In genomic region chr4:98622996-98623673, GRCm38 (mm10) we compare ENCODE assay signal across 9 mouse cellular contexts.
DNase-seq lines count a peak whose midpoint lies in the region; ATAC-seq and TF ChIP-seq lines count a peak whose summit lies in the region.
"Had no signal": no experiment of that assay in that cellular context is flagged by ENCODE, and none has a peak within 500 bp of the region (broad histone marks: within the 10 kb centered on the region; RNA-seq: fewer than 3 reads in every experiment).

No protein-coding gene starts in this region.

- DNase-seq in cerebellum, adult 2 months = no peak
- DNase-seq in cerebellum, postnatal 4 days (ENCODE audit: low spot score in 2 of 2) = no peak
- peak; percentile 10 for DNase-seq in lung, postnatal 10 days
- DNase-seq in lung, postnatal 25 days (ENCODE audit: low spot score) = no peak
- DNase-seq in midbrain, embryonic 10.5 days (ENCODE audit: low spot score) = no peak
- no peak for DNase-seq in urinary bladder, postnatal 4 days (ENCODE audit: low spot score in 2 of 2)
- no peak for DNase-seq in spleen, adult 12 weeks (ENCODE audit: low spot score)

- no peaks in the 10 kb centered on the region for H3K9me3 ChIP-seq in midbrain, embryonic 10.5 days (replicated peaks)
- H3K9me3 ChIP-seq: embryonic facial prominence, embryonic 15.5 days had no signal

- peaks cover 41% of the 10 kb centered on the region for H3K4me1 ChIP-seq in cerebellum, adult 2 months (ENCODE audit: control insufficient read depth, insufficient read depth, low read length)
- peaks cover 8% of the 10 kb centered on the region for H3K4me1 ChIP-seq in midbrain, embryonic 10.5 days
- H3K4me1 ChIP-seq: embryonic facial prominence, embryonic 15.5 days had no signal

- no peak for TF ChIP-seq POLR2A in cerebellum, adult 2 months (IDR thresholded peaks at IDR 0.05; ENCODE audit: borderline replicate concordance, insufficient read depth, low read length)

- no peaks in the 10 kb centered on the region for H3K36me3 ChIP-seq in midbrain, embryonic 10.5 days
- H3K36me3 ChIP-seq: embryonic facial prominence, embryonic 15.5 days had no signal

- peak overlapping the region; percentile 87 for H3K27ac ChIP-seq in cerebellum, adult 2 months (ENCODE audit: insufficient read depth, low read length)
- peak overlapping the region; percentile 39 for H3K27ac ChIP-seq in midbrain, embryonic 10.5 days (replicated peaks)
- H3K27ac ChIP-seq: embryonic facial prominence, embryonic 15.5 days had no signal

- no peak for TF ChIP-seq CTCF in cerebellum, adult 2 months (IDR thresholded peaks at IDR 0.05; ENCODE audit: borderline replicate concordance, insufficient read depth, low read depth, low read length)

- H3K4me3 ChIP-seq in cerebellum, adult 2 months (replicated peaks; ENCODE audit: insufficient read depth, low read depth, low read length) = no peak overlapping the region
- no peak overlapping the region for H3K4me3 ChIP-seq in midbrain, embryonic 10.5 days
- H3K4me3 ChIP-seq: embryonic facial prominence, embryonic 15.5 days had no signal

- no peak for ATAC-seq in erythroblast, adult 5-6 weeks (replicated peaks; ENCODE audit: low FRiP score, poor library complexity, severe bottlenecking)

- 30% methylated on average over 3 of the region's 3 CpGs for WGBS in cerebellum, adult 2 months
- WGBS in midbrain, embryonic 10.5 days = 64% methylated on average over 3 of the region's 3 CpGs

- no peaks in the 10 kb centered on the region for H3K27me3 ChIP-seq in cerebellum, adult 2 months (ENCODE audit: control insufficient read depth, insufficient read depth, low read length)
- no peaks in the 10 kb centered on the region for H3K27me3 ChIP-seq in midbrain, embryonic 10.5 days (ENCODE audit: low read depth, poor library complexity, severe bottlenecking)
- H3K27me3 ChIP-seq: embryonic facial prominence, embryonic 15.5 days had no signal
